Mouse (Mus musculus) neural tube, embryonic 13.5 days (tissue): ENCODE results near the gene Klrc1. TPM values are rescaled to one million over a fixed set of nuclear protein-coding genes. Genes with fewer than 3 reads are reported as not detected.
"Not testable (repeated sequence)": the region's sequence is repeated elsewhere in the genome, so short reads cannot be mapped to it uniquely, and the experiment has no call there.

Experiments used
- ATAC-seq: fragments of 200-750 bp; cut with Nextera tagmentation; 2 replicates; pipeline ENCODE4 v1.8.0; 2017; ENCODE audit warnings: low read depth, mild to moderate bottlenecking, moderate TSS enrichment, moderate library complexity
- H3K27ac ChIP-seq: fragments of 300-500 bp; sonication (generic); replicated peaks from 2 replicates; pipeline ENCODE4 v1.5.1; 2015; ENCODE audit warnings: moderate library complexity, mild to moderate bottlenecking, inconsistent platforms
- H3K27me3 ChIP-seq: fragments of 300-500 bp; sonication (generic); 2 replicates; pipeline ENCODE4 v1.6.1; 2015; ENCODE audit warnings: mild to moderate bottlenecking, inconsistent platforms
- H3K36me3 ChIP-seq: fragments of 300-500 bp; sonication (generic); 2 replicates; pipeline ENCODE4 v1.6.1; 2015; ENCODE audit warnings: mild to moderate bottlenecking, inconsistent platforms
- H3K4me1 ChIP-seq: fragments of 300-500 bp; sonication (generic); replicated peaks from 2 replicates; pipeline ENCODE4 v1.6.1; 2015; ENCODE audit warnings: inconsistent platforms
- H3K4me2 ChIP-seq: fragments of 300-500 bp; sonication (generic); 2 replicates; pipeline ENCODE4 v1.6.1; 2015; ENCODE audit warnings: inconsistent platforms, mild to moderate bottlenecking, moderate library complexity
- H3K4me3 ChIP-seq: fragments of 300-500 bp; sonication (generic); 2 replicates; pipeline ENCODE4 v1.5.1; 2015; ENCODE audit warnings: mild to moderate bottlenecking, inconsistent platforms
- H3K9ac ChIP-seq: fragments of 300-500 bp; sonication (generic); 2 replicates; pipeline ENCODE4 v1.6.1; 2015; ENCODE audit warnings: moderate library complexity, mild to moderate bottlenecking, inconsistent platforms
- H3K9me3 ChIP-seq: fragments of 300-500 bp; sonication (generic); 2 replicates; pipeline ENCODE4 v1.6.1; 2016; ENCODE audit warnings: inconsistent platforms
- WGBS: fragments of 180-500 bp; shearing (Covaris S2); methylation state at CpG from one replicate; pipeline ENCODE4 v1.1.7; 2015; 5-methylcytosine and 5-hydroxymethylcytosine counted together
- polyA plus RNA-seq: library from polyadenylated mRNA; unstranded; fragments of >200 nt; fragmentation: Nextera tagmentation; extraction: Ambion mirVana; gene quantifications from 2 replicates; pipeline ENCODE4 v1.2.1, GENCODE M21; 2015

Klrc1 gene
- polyA plus RNA-seq = not detected in 2 replicates

- WGBS = 83% methylated on average over 3 of the region's 3 CpGs
- no peak for ATAC-seq
- Histone ChIP-seq H3K36me3 (no peaks in the 10 kb centered on the region), H3K27me3 (no peaks in the 10 kb centered on the region), H3K4me1 (no peaks in the 10 kb centered on the region), H3K9ac (no peak within 1 kb of the TSS), H3K4me3 (no peak within 1 kb of the TSS), H3K9me3 (no peaks in the 10 kb centered on the region), H3K4me2 (no peak within 1 kb of the TSS), H3K27ac (no peak within 1 kb of the TSS)
Measured at GRCm38 (mm10) chr6:129678873-129679272, at the start of gene Klrc1. Gene Klrc1 (minus strand): TSS chr6:129678973.

DNA sequence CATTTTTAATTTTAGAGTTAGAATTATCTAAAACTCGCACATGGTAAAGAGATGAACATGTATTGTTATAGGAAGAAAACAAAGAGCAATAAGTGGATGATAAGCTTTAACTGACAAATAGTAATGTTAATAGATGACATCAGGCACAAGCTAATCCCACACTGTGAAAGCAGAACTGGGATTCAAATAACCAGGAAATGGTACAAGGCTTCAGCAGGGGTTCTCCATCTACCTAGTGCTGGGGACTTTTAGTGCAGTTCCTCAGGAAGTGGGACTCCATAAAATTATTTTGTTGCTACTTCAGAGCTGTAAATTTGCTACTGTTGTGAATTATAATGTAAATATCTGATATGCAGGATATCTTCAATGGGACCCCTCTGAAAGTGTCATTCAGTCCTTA is 48.5 kb upstream of the Klrc1 start:
- H3K9me3 ChIP-seq = no peaks in the 10 kb centered on the region
- H3K27ac ChIP-seq = no peak overlapping the region
- no peaks in the 10 kb centered on the region for H3K4me1 ChIP-seq
- 94% methylated on average over 1 of the region's 1 CpGs for WGBS
- H3K36me3 ChIP-seq = no peaks in the 10 kb centered on the region
- no peak overlapping the region for H3K9ac ChIP-seq
- ATAC-seq = no peak
- no peaks in the 10 kb centered on the region for H3K27me3 ChIP-seq
- no peak overlapping the region for H3K4me2 ChIP-seq
- H3K4me3 ChIP-seq = no peak overlapping the region

DNA sequence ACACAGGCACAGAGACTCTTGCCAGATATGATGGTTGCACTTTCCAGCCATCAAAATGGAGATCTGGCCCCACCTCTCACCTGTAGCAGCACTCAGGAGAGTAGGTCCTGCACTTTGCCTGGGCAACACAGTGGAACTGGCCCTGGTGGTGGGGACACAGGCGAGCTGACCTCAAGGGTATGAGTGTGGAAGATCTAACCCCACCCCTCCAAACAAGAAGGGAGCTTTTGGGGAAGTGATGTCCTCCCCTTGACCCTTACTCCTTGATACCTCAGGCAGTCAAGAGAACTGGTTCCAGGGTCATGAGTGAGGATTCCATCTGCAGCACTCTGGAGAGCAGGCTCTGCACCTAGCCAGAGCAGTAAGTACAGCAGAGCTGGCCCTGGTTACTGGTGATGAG is 42.6 kb upstream of the Klrc1 start:
- peaks cover 6% of the 10 kb centered on the region; the same call in 1 of the 2 replicates for H3K4me1 ChIP-seq
- peaks cover 8% of the 10 kb centered on the region; the same call in 1 of the 2 replicates for H3K27me3 ChIP-seq
- H3K27ac ChIP-seq = no peak overlapping the region
- H3K4me2 ChIP-seq = no peak overlapping the region
- H3K36me3 ChIP-seq = no peaks in the 10 kb centered on the region
- WGBS = 91% methylated on average over 1 of the region's 1 CpGs
- H3K9ac ChIP-seq = no peak overlapping the region
- no peak for ATAC-seq
- H3K4me3 ChIP-seq = no peak overlapping the region
- no peaks in the 10 kb centered on the region for H3K9me3 ChIP-seq

GRCm38 (mm10) chr6:129720487-129720886 is 41.7 kb upstream of the Klrc1 start:
- Histone ChIP-seq H3K27me3 (peaks cover 8% of the 10 kb centered on the region; the same call in 1 of the 2 replicates), H3K4me3 (no peak overlapping the region), H3K36me3 (no peaks in the 10 kb centered on the region), H3K4me2 (no peak overlapping the region), H3K4me1 (peaks cover 6% of the 10 kb centered on the region; the same call in 1 of the 2 replicates), H3K27ac (no peak overlapping the region), H3K9me3 (no peaks in the 10 kb centered on the region), H3K9ac (no peak overlapping the region)
- WGBS = 2% methylated on average over 3 of the region's 3 CpGs
- no peak for ATAC-seq

DNA sequence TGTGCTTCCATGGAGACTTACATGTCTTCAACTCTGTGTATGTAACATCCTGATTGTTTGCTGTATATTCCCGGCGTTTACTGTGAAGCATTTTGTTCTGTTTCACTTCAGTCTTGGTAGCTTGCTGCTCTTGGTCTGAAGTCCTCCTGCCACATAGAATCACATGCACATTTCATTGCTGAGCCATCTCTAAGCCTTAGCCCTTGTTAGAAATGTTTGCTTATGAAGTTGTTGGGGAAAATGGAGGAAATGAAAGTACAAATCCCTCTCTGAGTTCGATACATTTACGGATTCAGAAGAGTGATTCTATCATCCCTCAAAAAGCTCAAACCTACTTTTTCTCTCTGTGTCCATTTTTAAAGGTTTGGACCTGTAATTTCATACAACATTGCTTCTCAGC is 38.3 kb upstream of the Klrc1 start, which contains the start of gene Klri1:
Klri1 (minus strand) TSS at position 101 of the 400 bp plus-strand sequence.
- ATAC-seq = no peak
- peaks cover 8% of the 10 kb centered on the region; the same call in 1 of the 2 replicates for H3K27me3 ChIP-seq
- no peaks in the 10 kb centered on the region for H3K9me3 ChIP-seq
- H3K4me2 ChIP-seq = no peak within 1 kb of the TSS
- H3K4me3 ChIP-seq = no peak within 1 kb of the TSS
- WGBS = 93% methylated on average over 4 of the region's 4 CpGs
- H3K36me3 ChIP-seq = no peaks in the 10 kb centered on the region
- no peak within 1 kb of the TSS for H3K27ac ChIP-seq
- no peak within 1 kb of the TSS for H3K9ac ChIP-seq
- H3K4me1 ChIP-seq = peaks cover 6% of the 10 kb centered on the region; the same call in 1 of the 2 replicates

- H3K4me1 ChIP-seq = no peaks in the 10 kb centered on the region
- H3K27me3 ChIP-seq = no peaks in the 10 kb centered on the region
- H3K36me3 ChIP-seq = no peaks in the 10 kb centered on the region
- ATAC-seq = no peak
- no peak overlapping the region for H3K27ac ChIP-seq
- 59% methylated on average over 1 of the region's 1 CpGs for WGBS
- H3K4me3 ChIP-seq = no peak overlapping the region
- H3K9ac ChIP-seq = no peak overlapping the region
- H3K4me2 ChIP-seq = no peak overlapping the region
- H3K9me3 ChIP-seq = no peaks in the 10 kb centered on the region
Measured at GRCm38 (mm10) chr6:129713566-129713965, 34.8 kb upstream of the Klrc1 start.

- not testable (repeated sequence) for H3K4me2 ChIP-seq, H3K4me3 ChIP-seq, ATAC-seq, H3K9me3 ChIP-seq, H3K36me3 ChIP-seq, H3K9ac ChIP-seq, H3K27me3 ChIP-seq, H3K4me1 ChIP-seq, H3K27ac ChIP-seq
- 84% methylated on average over 10 of the region's 10 CpGs for WGBS
Measured at GRCm38 (mm10) chr6:129691436-129691835, 12.7 kb upstream of the Klrc1 start.

DNA sequence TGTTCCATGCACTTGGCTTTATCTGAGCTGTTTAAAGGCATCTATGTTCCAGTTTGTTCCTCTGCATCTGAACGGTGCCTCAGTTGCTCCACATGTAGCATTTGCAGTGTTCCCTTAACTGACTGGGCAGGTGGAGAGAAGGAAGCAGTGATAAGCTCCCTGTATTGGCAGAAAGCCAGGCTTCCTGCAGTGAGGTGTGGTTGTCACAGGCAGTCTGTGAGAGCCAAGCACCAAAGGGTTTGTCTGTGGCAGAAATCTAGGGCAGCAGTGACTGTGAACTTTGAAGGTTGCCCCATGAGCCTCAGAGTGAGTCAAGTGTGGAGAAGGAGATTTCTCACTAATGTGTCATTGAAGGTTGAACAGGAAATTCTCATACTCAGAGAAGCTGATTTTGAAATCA is 1.6 kb upstream of the Klrc1 start:
- no peak overlapping the region for H3K27ac ChIP-seq
- no peak overlapping the region for H3K4me2 ChIP-seq
- no peak for ATAC-seq
- 67% methylated on average over 1 of the region's 1 CpGs for WGBS
- H3K4me3 ChIP-seq = no peak overlapping the region
- H3K36me3 ChIP-seq = no peaks in the 10 kb centered on the region
- H3K27me3 ChIP-seq = no peaks in the 10 kb centered on the region
- no peaks in the 10 kb centered on the region for H3K9me3 ChIP-seq
- H3K4me1 ChIP-seq = no peaks in the 10 kb centered on the region
- H3K9ac ChIP-seq = no peak overlapping the region

DNA sequence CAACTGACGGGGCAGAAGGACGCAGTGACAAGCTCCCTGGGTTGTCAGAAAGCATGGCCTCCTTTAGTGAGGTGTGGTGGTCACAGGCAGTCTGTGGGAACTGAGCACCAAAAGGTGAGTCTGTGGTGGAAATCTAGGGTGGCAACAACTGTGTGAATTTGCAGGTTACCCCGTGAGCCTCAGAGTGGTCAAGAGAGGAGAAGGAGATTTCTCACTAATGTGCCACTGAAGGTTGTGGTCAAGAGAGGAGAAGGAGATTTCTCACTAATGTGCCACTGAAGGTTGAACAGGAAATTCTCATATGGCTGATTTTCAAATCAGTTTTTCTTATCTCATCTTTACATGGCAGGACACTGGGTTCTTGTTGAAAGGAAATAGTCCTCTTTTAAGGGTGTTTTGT is 17.5 kb downstream of the Klrc1 start:
- H3K9me3 ChIP-seq, H3K9ac ChIP-seq, H3K4me1 ChIP-seq, H3K4me2 ChIP-seq, H3K36me3 ChIP-seq, ATAC-seq, H3K4me3 ChIP-seq, H3K27me3 ChIP-seq, H3K27ac ChIP-seq: not testable (repeated sequence)
- no CpG with 5 or more reads among the region's 3 CpGs for WGBS

- not testable (repeated sequence) for H3K27ac ChIP-seq, H3K9me3 ChIP-seq, H3K4me1 ChIP-seq, H3K36me3 ChIP-seq, H3K4me3 ChIP-seq, H3K9ac ChIP-seq, H3K27me3 ChIP-seq, H3K4me2 ChIP-seq, ATAC-seq
- WGBS = 78% methylated on average over 4 of the region's 4 CpGs
Measured at GRCm38 (mm10) chr6:129660589-129660988, 18.2 kb downstream of the Klrc1 start, which contains the start of gene Klrc2. Gene Klrc2 (minus strand): TSS chr6:129660689.

DNA sequence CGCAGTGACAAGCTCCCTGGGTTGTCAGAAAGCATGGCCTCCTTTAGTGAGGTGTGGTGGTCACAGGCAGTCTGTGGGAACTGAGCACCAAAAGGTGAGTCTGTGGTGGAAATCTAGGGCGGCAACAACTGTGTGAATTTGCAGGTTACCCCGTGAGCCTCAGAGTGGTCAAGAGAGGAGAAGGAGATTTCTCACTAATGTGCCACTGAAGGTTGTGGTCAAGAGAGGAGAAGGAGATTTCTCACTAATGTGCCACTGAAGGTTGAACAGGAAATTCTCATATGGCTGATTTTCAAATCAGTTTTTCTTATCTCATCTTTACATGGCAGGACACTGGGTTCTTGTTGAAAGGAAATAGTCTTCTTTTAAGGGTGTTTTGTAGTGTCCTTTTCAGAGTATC is 34.7 kb downstream of the Klrc1 start:
- 100% methylated on average over 1 of the region's 3 CpGs for WGBS
- ATAC-seq, H3K27ac ChIP-seq: not testable (repeated sequence)

DNA sequence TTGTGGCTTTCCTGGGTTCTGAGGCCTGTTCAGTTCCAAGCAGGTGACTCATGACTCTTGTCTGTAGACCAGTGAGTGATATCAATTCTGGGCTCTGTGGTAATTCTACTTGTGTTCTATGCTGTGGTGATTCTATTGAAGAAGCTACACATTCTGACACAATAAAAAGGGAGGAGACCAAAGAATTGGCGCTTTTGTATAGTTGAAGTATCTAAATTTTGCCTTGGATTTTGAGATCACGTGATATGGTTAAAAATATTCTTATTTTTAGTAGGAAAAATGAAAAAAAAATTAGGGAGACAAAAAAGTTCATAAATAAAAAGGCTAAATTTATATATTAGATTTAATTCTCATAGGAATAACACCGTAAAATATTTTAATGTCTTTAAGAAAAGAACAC is 35.5 kb downstream of the Klrc1 start, which contains the start of gene Klrc3:
Klrc3 (minus strand) TSS at position 101 of the 400 bp plus-strand sequence.
- not testable (repeated sequence) for H3K4me1 ChIP-seq, ATAC-seq, H3K9ac ChIP-seq, H3K4me3 ChIP-seq, H3K27me3 ChIP-seq, H3K27ac ChIP-seq, H3K36me3 ChIP-seq, H3K9me3 ChIP-seq, H3K4me2 ChIP-seq
- WGBS = 84% methylated on average over 3 of the region's 3 CpGs

More for the DNA sequence above, 34.7 kb downstream of the Klrc1 start:
- H3K4me1 ChIP-seq, H3K4me3 ChIP-seq, H3K27me3 ChIP-seq, H3K9ac ChIP-seq, H3K4me2 ChIP-seq, H3K9me3 ChIP-seq, H3K36me3 ChIP-seq: not testable (repeated sequence)

- ATAC-seq, H3K9ac ChIP-seq, H3K36me3 ChIP-seq, H3K4me1 ChIP-seq, H3K4me3 ChIP-seq, H3K4me2 ChIP-seq, H3K9me3 ChIP-seq, H3K27ac ChIP-seq, H3K27me3 ChIP-seq: not testable (repeated sequence)
- 80% methylated on average over 2 of the region's 2 CpGs for WGBS
Measured at GRCm38 (mm10) chr6:129631046-129631445, 47.7 kb downstream of the Klrc1 start.
